Mouse (Mus musculus) intestine, embryonic 16.5 days (tissue): ENCODE measurements at regions not wholly inside any gene's neighbourhood (a gene's known extent, or its start where the extent isn't known, plus 50 kb on each side); places are given as distances from the start of the nearest gene placed in this dataset.

ENCODE experiments used
- ATAC-seq: fragments of 200-750 bp; cut with Nextera tagmentation; 2 replicates; pipeline ENCODE4 v1.8.0; 2017; ENCODE audit warnings: moderate TSS enrichment, moderate library complexity
- H3K27ac ChIP-seq: fragments of 300-500 bp; sonication (generic); 2 replicates; pipeline ENCODE4 v1.5.1; 2014; ENCODE audit warnings: mild to moderate bottlenecking, low read length
- H3K27me3 ChIP-seq: fragments of 300-500 bp; sonication (generic); replicated peaks from 2 replicates; pipeline ENCODE4 v1.6.1; 2014; ENCODE audit warnings: low read length, control low read depth, mixed read lengths; ENCODE audit not compliant: control insufficient read depth, insufficient read depth
- H3K36me3 ChIP-seq: fragments of 300-500 bp; sonication (generic); 2 replicates; pipeline ENCODE4 v1.6.1; 2014; ENCODE audit warnings: low read length, control low read depth; ENCODE audit not compliant: control insufficient read depth, insufficient read depth
- H3K4me1 ChIP-seq: fragments of 300-500 bp; sonication (generic); 2 replicates; pipeline ENCODE4 v1.6.1; 2014; ENCODE audit warnings: low read length, control low read depth, mixed read lengths; ENCODE audit not compliant: control insufficient read depth, insufficient read depth
- H3K4me2 ChIP-seq: fragments of 300-500 bp; sonication (generic); 2 replicates; pipeline ENCODE4 v1.6.1; 2014; ENCODE audit warnings: low read depth, low read length, control low read depth
- H3K4me3 ChIP-seq: fragments of 300-500 bp; sonication (generic); 2 replicates; pipeline ENCODE4 v1.5.1; 2014; ENCODE audit warnings: mild to moderate bottlenecking, low read length
- H3K9ac ChIP-seq: fragments of 300-500 bp; sonication (generic); 2 replicates; pipeline ENCODE4 v1.6.1; 2014; ENCODE audit warnings: low read depth, low read length
- H3K9me3 ChIP-seq: fragments of 300-500 bp; sonication (generic); 2 replicates; pipeline ENCODE4 v1.6.1; 2016; ENCODE audit warnings: low read length, control low read depth; ENCODE audit not compliant: control insufficient read depth
- WGBS: fragments of 180-500 bp; shearing (Covaris S2); extraction: QIAGEN DNeasy Blood & Tissue Kit; methylation state at CpG from one replicate; pipeline ENCODE4 v1.1.7; 2014; 5-methylcytosine and 5-hydroxymethylcytosine counted together

- Histone ChIP-seq H3K4me2 (no peak overlapping the region), H3K9ac (no peak overlapping the region), H3K4me3 (no peak overlapping the region), H3K36me3 (no peaks in the 10 kb centered on the region), H3K27me3 (no peaks in the 10 kb centered on the region), H3K4me1 (no peaks in the 10 kb centered on the region), H3K27ac (no peak overlapping the region), H3K9me3 (no peaks in the 10 kb centered on the region)
- WGBS, result 52% methylated on average over 1 of the region's 1 CpGs
- peak; percentile 94 for ATAC-seq
Measured at GRCm38 (mm10) chr13:81037316-81037715, 154.1 kb downstream of the Arrdc3 start.

GRCm38 (mm10) chr13:81038736-81039135 is 155.6 kb downstream of the Arrdc3 start:
- no peaks in the 10 kb centered on the region for H3K36me3 ChIP-seq
- H3K4me2 ChIP-seq, result no peak overlapping the region
- 86% methylated on average over 4 of the region's 4 CpGs for WGBS
- no peaks in the 10 kb centered on the region for H3K4me1 ChIP-seq
- no peak for ATAC-seq
- H3K27me3 ChIP-seq, result no peaks in the 10 kb centered on the region
- no peak overlapping the region for H3K27ac ChIP-seq
- no peak overlapping the region for H3K4me3 ChIP-seq
- H3K9me3 ChIP-seq, result no peaks in the 10 kb centered on the region
- H3K9ac ChIP-seq, result no peak overlapping the region

- H3K9me3 ChIP-seq, result no peaks in the 10 kb centered on the region
Measured at GRCm38 (mm10) chr13:81040494-81040893, 157.3 kb downstream of the Arrdc3 start.

GRCm38 (mm10) chr13:81041646-81042045 is 158.5 kb downstream of the Arrdc3 start:
- Histone ChIP-seq H3K27ac (no peak overlapping the region), H3K4me3 (no peak overlapping the region), H3K9me3 (no peaks in the 10 kb centered on the region), H3K36me3 (no peaks in the 10 kb centered on the region), H3K4me2 (no peak overlapping the region), H3K4me1 (no peaks in the 10 kb centered on the region), H3K9ac (no peak overlapping the region), H3K27me3 (no peaks in the 10 kb centered on the region)
- WGBS, result 74% methylated on average over 3 of the region's 3 CpGs
- no peak for ATAC-seq

More at GRCm38 (mm10) chr13:81040494-81040893, 157.3 kb downstream of the Arrdc3 start:
- Histone ChIP-seq H3K4me3 (no peak overlapping the region), H3K4me1 (no peaks in the 10 kb centered on the region), H3K9ac (no peak overlapping the region), H3K36me3 (no peaks in the 10 kb centered on the region), H3K4me2 (no peak overlapping the region), H3K27ac (no peak overlapping the region), H3K27me3 (no peaks in the 10 kb centered on the region)
- ATAC-seq, result 0 out of 2 replicates have a peak, but pooled peaks have one; percentile 26
